Mouse (Mus musculus): ENCODE data around the gene Neu3. TPM values are rescaled to one million over a fixed set of nuclear protein-coding genes. Genes with fewer than 3 reads are reported as not detected.

The Neu3 gene
- total and polyA plus RNA-seq, 3 experiments: 6.6 to 9.0 (median 7.2) TPM

GRCm38 (mm10) chr7:99837358-99838071, 9.3 kb upstream of the Neu3 start:
- Histone ChIP-seq H3K4me1 (ENCODE audit: insufficient read depth, low read depth, low read length) (peaks cover 21% of the 10 kb centered on the region), H3K4me3 (ENCODE audit: low read depth, low read length) (no peak overlapping the region), H3K36me3 (replicated peaks) (peaks cover 58% of the 10 kb centered on the region), H3K27me3 (ENCODE audit: insufficient read depth, low read length) (no peaks in the 10 kb centered on the region), H3K9me3 (replicated peaks) (no peaks in the 10 kb centered on the region)
- ATAC-seq (ENCODE audit: extremely low read depth, insufficient number of reproducible peaks, low FRiP score, poor library complexity, severe bottlenecking): no peak
- TF ChIP-seq CTCF (IDR thresholded peaks at IDR 0.05; ENCODE audit: low read depth, low read length) (no peak), GATA2 (IDR thresholded peaks at IDR 0.05; ENCODE audit: borderline replicate concordance, low read depth, low read length) (no peak), POLR2AphosphoS5 (IDR thresholded peaks at IDR 0.05; ENCODE audit: insufficient replicate concordance, low read depth, low read length) (no peak), GATA1 (IDR thresholded peaks at IDR 0.05; ENCODE audit: borderline replicate concordance, low read length) (no peak), TAL1 (conservative IDR thresholded peaks at IDR 0.05; ENCODE audit: low read depth, low read length) (no peak)
- no peak for DNase-seq (ENCODE audit: low spot score)

GRCm38 (mm10) chr7:99836781-99837180, 8.6 kb upstream of the Neu3 start:
- H3K9me3 ChIP-seq (replicated peaks): no peaks in the 10 kb centered on the region
- H3K27me3 ChIP-seq (ENCODE audit: insufficient read depth, low read length): no peaks in the 10 kb centered on the region
- no peak overlapping the region for H3K4me3 ChIP-seq (ENCODE audit: low read depth, low read length)
- no peak for DNase-seq (ENCODE audit: low spot score)
- TF ChIP-seq CTCF (IDR thresholded peaks at IDR 0.05; ENCODE audit: low read depth, low read length): no peak
- TF ChIP-seq GATA1 (IDR thresholded peaks at IDR 0.05; ENCODE audit: borderline replicate concordance, low read length): no peak
- no peak for TF ChIP-seq TAL1 (conservative IDR thresholded peaks at IDR 0.05; ENCODE audit: low read depth, low read length)
- TF ChIP-seq POLR2AphosphoS5 (IDR thresholded peaks at IDR 0.05; ENCODE audit: insufficient replicate concordance, low read depth, low read length): no peak
- TF ChIP-seq GATA2 (IDR thresholded peaks at IDR 0.05; ENCODE audit: borderline replicate concordance, low read depth, low read length): no peak
- ATAC-seq (ENCODE audit: extremely low read depth, insufficient number of reproducible peaks, low FRiP score, poor library complexity, severe bottlenecking): no peak
- H3K36me3 ChIP-seq (replicated peaks): peaks cover 51% of the 10 kb centered on the region
- H3K4me1 ChIP-seq (ENCODE audit: insufficient read depth, low read depth, low read length): peaks cover 26% of the 10 kb centered on the region

DNA sequence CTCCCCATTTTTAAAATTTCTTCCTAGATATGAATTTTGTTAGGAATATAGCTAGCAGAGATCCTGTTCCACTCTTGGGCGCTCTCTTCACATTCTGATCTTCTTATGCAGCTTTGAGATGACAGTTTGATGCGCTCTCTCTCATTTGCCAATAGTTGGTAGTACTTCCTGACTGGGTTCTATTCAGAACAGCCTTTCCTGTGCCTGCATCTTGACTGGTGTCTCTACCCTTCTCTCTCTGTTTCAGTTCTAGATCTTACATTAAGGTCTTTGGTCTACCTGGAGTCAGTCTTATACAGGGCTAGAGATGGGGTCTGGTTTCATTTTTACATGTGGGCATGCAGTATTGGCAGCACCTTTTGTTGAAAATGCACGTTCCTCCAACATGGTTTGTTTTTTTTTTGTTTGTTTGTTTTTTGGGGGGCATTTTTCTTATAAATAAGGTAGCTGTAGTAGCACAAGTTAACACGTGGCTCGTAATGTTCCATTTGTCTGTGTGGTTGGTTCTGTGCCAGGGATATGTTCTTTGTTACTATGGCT, 6.2 kb upstream of the Neu3 start:
- DNase-seq (ENCODE audit: low spot score): no peak
- no peak for ATAC-seq (ENCODE audit: extremely low read depth, insufficient number of reproducible peaks, low FRiP score, poor library complexity, severe bottlenecking)
- peaks cover 21% of the 10 kb centered on the region for H3K4me1 ChIP-seq (ENCODE audit: insufficient read depth, low read depth, low read length)

GRCm38 (mm10) chr7:99833846-99834222, 5.6 kb upstream of the Neu3 start:
- Histone ChIP-seq H3K4me1 (ENCODE audit: insufficient read depth, low read depth, low read length) (peaks cover 21% of the 10 kb centered on the region), H3K4me3 (ENCODE audit: low read depth, low read length) (no peak overlapping the region), H3K36me3 (replicated peaks) (peaks cover 23% of the 10 kb centered on the region), H3K27me3 (ENCODE audit: insufficient read depth, low read length) (no peaks in the 10 kb centered on the region), H3K9me3 (replicated peaks) (no peaks in the 10 kb centered on the region)
- TF ChIP-seq POLR2AphosphoS5 (IDR thresholded peaks at IDR 0.05; ENCODE audit: insufficient replicate concordance, low read depth, low read length): no peak
- no peak for TF ChIP-seq TAL1 (conservative IDR thresholded peaks at IDR 0.05; ENCODE audit: low read depth, low read length)
- no peak for TF ChIP-seq GATA2 (IDR thresholded peaks at IDR 0.05; ENCODE audit: borderline replicate concordance, low read depth, low read length)
- TF ChIP-seq GATA1 (IDR thresholded peaks at IDR 0.05; ENCODE audit: borderline replicate concordance, low read length): no peak
- TF ChIP-seq CTCF (IDR thresholded peaks at IDR 0.05; ENCODE audit: low read depth, low read length): no peak
- ATAC-seq (ENCODE audit: extremely low read depth, insufficient number of reproducible peaks, low FRiP score, poor library complexity, severe bottlenecking) (no peak), DNase-seq (ENCODE audit: low spot score) (no peak)

More for the DNA sequence above, 6.2 kb upstream of the Neu3 start:
- Histone ChIP-seq H3K4me3 (ENCODE audit: low read depth, low read length) (no peak overlapping the region), H3K36me3 (replicated peaks) (peaks cover 27% of the 10 kb centered on the region), H3K9me3 (replicated peaks) (no peaks in the 10 kb centered on the region), H3K27me3 (ENCODE audit: insufficient read depth, low read length) (no peaks in the 10 kb centered on the region)
- TF ChIP-seq GATA1 (IDR thresholded peaks at IDR 0.05; ENCODE audit: borderline replicate concordance, low read length) (no peak), CTCF (IDR thresholded peaks at IDR 0.05; ENCODE audit: low read depth, low read length) (no peak)

DNA sequence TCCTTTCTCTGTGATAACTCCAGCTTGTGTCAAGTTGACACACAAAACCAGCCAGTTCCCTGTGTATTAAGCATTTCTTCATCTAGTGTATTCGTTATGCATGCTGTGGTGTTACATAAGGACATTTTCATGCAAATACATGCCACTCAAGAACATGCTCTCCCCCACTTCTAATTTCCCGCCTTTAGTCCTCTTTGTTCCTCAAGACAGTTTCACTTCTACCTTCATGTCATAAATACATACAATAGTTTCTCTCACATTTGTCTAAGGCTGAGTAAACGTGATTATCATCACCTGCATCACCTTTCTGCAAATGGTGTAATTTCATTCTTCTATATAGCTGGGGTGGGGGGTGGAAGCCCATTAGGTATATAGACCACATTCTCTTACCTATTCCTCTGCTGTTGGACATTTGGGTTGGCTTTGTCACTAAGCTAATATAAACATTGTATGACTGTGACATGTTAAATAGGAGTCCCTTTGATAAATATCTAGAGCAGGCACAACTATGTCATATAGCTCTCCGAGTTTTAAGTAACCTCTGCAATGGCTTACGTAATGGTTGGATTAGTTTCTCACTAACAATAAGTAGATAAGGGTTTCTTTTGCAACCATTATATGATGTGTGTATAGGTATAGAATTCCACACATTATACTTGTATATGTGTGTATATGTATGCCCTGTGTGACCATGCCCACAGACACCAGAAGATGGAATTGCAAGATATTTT, 5.1 kb upstream of the Neu3 start:
- TF ChIP-seq TAL1 (conservative IDR thresholded peaks at IDR 0.05; ENCODE audit: low read depth, low read length) (no peak), GATA1 (IDR thresholded peaks at IDR 0.05; ENCODE audit: borderline replicate concordance, low read length) (no peak), GATA2 (IDR thresholded peaks at IDR 0.05; ENCODE audit: borderline replicate concordance, low read depth, low read length) (no peak)
- H3K4me1 ChIP-seq (ENCODE audit: insufficient read depth, low read depth, low read length): peaks cover 26% of the 10 kb centered on the region
- ATAC-seq (ENCODE audit: extremely low read depth, insufficient number of reproducible peaks, low FRiP score, poor library complexity, severe bottlenecking): no peak

DNA sequence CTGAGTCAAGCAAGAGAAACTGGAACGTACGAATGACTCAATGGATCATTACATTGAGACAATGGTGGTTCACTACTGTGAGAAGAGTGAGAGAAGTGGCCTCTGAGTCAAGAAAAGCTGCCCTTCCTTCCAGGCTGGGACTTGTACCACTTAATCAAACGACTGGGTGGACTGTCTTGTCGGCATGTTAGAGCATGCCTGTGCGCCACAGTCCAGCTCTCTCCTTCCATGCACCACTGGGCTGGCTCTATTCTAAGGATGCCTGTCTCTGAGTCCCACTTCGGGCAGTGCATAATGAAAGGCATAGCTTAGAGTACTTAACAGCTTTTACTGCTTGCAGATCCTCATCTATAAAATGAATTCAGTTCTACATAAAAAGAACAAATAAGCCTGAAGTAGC, 2.1 kb downstream of the Neu3 start:
- no peak for DNase-seq (ENCODE audit: low spot score)
- ATAC-seq (ENCODE audit: extremely low read depth, insufficient number of reproducible peaks, low FRiP score, poor library complexity, severe bottlenecking): no peak
- peak overlapping the region; percentile 65 for H3K4me3 ChIP-seq (ENCODE audit: low read depth, low read length)
- H3K4me1 ChIP-seq (ENCODE audit: insufficient read depth, low read depth, low read length): peaks cover 59% of the 10 kb centered on the region
- TF ChIP-seq POLR2AphosphoS5 (IDR thresholded peaks at IDR 0.05; ENCODE audit: insufficient replicate concordance, low read depth, low read length) (no peak), CTCF (IDR thresholded peaks at IDR 0.05; ENCODE audit: low read depth, low read length) (no peak), TAL1 (conservative IDR thresholded peaks at IDR 0.05; ENCODE audit: low read depth, low read length) (no peak), GATA1 (IDR thresholded peaks at IDR 0.05; ENCODE audit: borderline replicate concordance, low read length) (no peak), GATA2 (IDR thresholded peaks at IDR 0.05; ENCODE audit: borderline replicate concordance, low read depth, low read length) (no peak)
- H3K36me3 ChIP-seq (replicated peaks): peaks cover 29% of the 10 kb centered on the region
- no peaks in the 10 kb centered on the region for H3K9me3 ChIP-seq (replicated peaks)
- no peaks in the 10 kb centered on the region for H3K27me3 ChIP-seq (ENCODE audit: insufficient read depth, low read length)

More for the DNA sequence above, 5.1 kb upstream of the Neu3 start:
- Histone ChIP-seq H3K36me3 (replicated peaks) (peaks cover 18% of the 10 kb centered on the region), H3K9me3 (replicated peaks) (no peaks in the 10 kb centered on the region), H3K4me3 (ENCODE audit: low read depth, low read length) (no peak overlapping the region), H3K27me3 (ENCODE audit: insufficient read depth, low read length) (no peaks in the 10 kb centered on the region)
- DNase-seq (ENCODE audit: low spot score): no peak

Data from G1E (cell line).